Mouse (Mus musculus): ENCODE results near the gene Agmat. TPM values are rescaled to one million over a fixed set of nuclear protein-coding genes. Genes with fewer than 3 reads are reported as not detected.

Agmat gene
- total RNA-seq, 2 experiments from 2014 or later: 4.9 to 13.6 TPM

GRCm38 (mm10) chr4:141734446-141735205 is 11.8 kb upstream of the Agmat start:
- DNase-seq (ENCODE audit: low spot score in 2 of 2): peak; percentile 40 to 71

GRCm38 (mm10) chr4:141735206-141735560 is 11.3 kb upstream of the Agmat start:
- no peak for DNase-seq (ENCODE audit: low spot score in 2 of 2)

GRCm38 (mm10) chr4:141736856-141737255 is 9.6 kb upstream of the Agmat start:
- DNase-seq (ENCODE audit: low spot score in 2 of 2): no peak

- no peak for DNase-seq (ENCODE audit: low spot score in 2 of 2)
These were observed 8.5 kb upstream of the Agmat start for GRCm38 (mm10) chr4:141738015-141738414.

- DNase-seq (ENCODE audit: low spot score in 2 of 2): no peak
These were observed 4.6 kb upstream of the Agmat start for GRCm38 (mm10) chr4:141741856-141742255.

- no peak for DNase-seq (ENCODE audit: low spot score in 2 of 2)
These were observed 4.1 kb upstream of the Agmat start for GRCm38 (mm10) chr4:141742381-141742780.

- peak in 1 of 2 experiments; percentile 35 for DNase-seq (ENCODE audit: low spot score in 2 of 2)
These were observed 3.1 kb downstream of the Agmat start for GRCm38 (mm10) chr4:141749557-141749956.

GRCm38 (mm10) chr4:141750826-141751225 is 4.4 kb downstream of the Agmat start:
- no peak for DNase-seq (ENCODE audit: low spot score in 2 of 2)

GRCm38 (mm10) chr4:141751419-141752075 is 5.1 kb downstream of the Agmat start:
- no peak for DNase-seq (ENCODE audit: low spot score in 2 of 2)

GRCm38 (mm10) chr4:141752076-141752421 is 5.6 kb downstream of the Agmat start:
- no peak for DNase-seq (ENCODE audit: low spot score in 2 of 2)

GRCm38 (mm10) chr4:141755375-141755930 is 9.0 kb downstream of the Agmat start:
- no peak for DNase-seq (ENCODE audit: low spot score in 2 of 2)

- no peak for DNase-seq (ENCODE audit: low spot score in 2 of 2)
These were observed 10.7 kb downstream of the Agmat start for GRCm38 (mm10) chr4:141757124-141757523.

- no peak for DNase-seq (ENCODE audit: low spot score in 2 of 2)
These were observed 12.5 kb downstream of the Agmat start for GRCm38 (mm10) chr4:141758874-141759542.

- no peak for DNase-seq (ENCODE audit: low spot score in 2 of 2)
These were observed 14.5 kb downstream of the Agmat start for GRCm38 (mm10) chr4:141760942-141761341.

GRCm38 (mm10) chr4:141762102-141762598 is 15.7 kb downstream of the Agmat start:
- DNase-seq (ENCODE audit: low spot score in 2 of 2): no peak

GRCm38 (mm10) chr4:141763476-141763875 is 17.0 kb downstream of the Agmat start:
- no peak for DNase-seq (ENCODE audit: low spot score in 2 of 2)

GRCm38 (mm10) chr4:141765008-141765407 is 18.5 kb downstream of the Agmat start:
- DNase-seq (ENCODE audit: low spot score in 2 of 2): no peak

GRCm38 (mm10) chr4:141766316-141766667 is 19.8 kb downstream of the Agmat start:
- no peak for DNase-seq (ENCODE audit: low spot score in 2 of 2)

GRCm38 (mm10) chr4:141766668-141767352 is 20.3 kb downstream of the Agmat start:
- DNase-seq (ENCODE audit: low spot score in 2 of 2): no peak

- DNase-seq (ENCODE audit: low spot score in 2 of 2): no peak
These were observed 21.0 kb downstream of the Agmat start for GRCm38 (mm10) chr4:141767353-141768036.
